Mouse (Mus musculus) layer of hippocampus, adult 8-10 months (tissue): Measurements from ENCODE around the gene Slc4a1. TPM values are rescaled to one million over a fixed set of nuclear protein-coding genes. Genes with fewer than 3 reads are reported as not detected.

ENCODE experiments used
- DNase-seq, 2 experiments: peaks; one replicate each; pipeline ENCODE4 v3.0.0; 2022; ENCODE audit warnings: low spot score in 2 of 2
- total RNA-seq, 4 experiments: library from RNA; stranded (reverse); gene quantifications; 2 replicates each; pipeline ENCODE4 v1.2.4; 2022

Gene Slc4a1
- total RNA-seq, 4 experiments from 2014 or later, result 0.10 to 0.11 TPM; not detected in 2

- no peak for DNase-seq
Observed at GRCm38 (mm10) chr11:102375196-102376173, 9.5 kb upstream of the Slc4a1 start.

GRCm38 (mm10) chr11:102374108-102374725 lies 8.2 kb upstream of the Slc4a1 start:
- DNase-seq, result no peak

GRCm38 (mm10) chr11:102373646-102374045 lies 7.6 kb upstream of the Slc4a1 start:
- DNase-seq, result no peak

GRCm38 (mm10) chr11:102372936-102373335 lies 6.9 kb upstream of the Slc4a1 start:
- DNase-seq, result no peak

- no peak for DNase-seq
Observed at GRCm38 (mm10) chr11:102371926-102372685, 6.1 kb upstream of the Slc4a1 start.

GRCm38 (mm10) chr11:102370285-102370684 lies 4.3 kb upstream of the Slc4a1 start:
- no peak for DNase-seq

- DNase-seq, result no peak
Observed at GRCm38 (mm10) chr11:102369263-102369662, 3.3 kb upstream of the Slc4a1 start.

GRCm38 (mm10) chr11:102368347-102368746 lies 2.3 kb upstream of the Slc4a1 start:
- DNase-seq, result no peak

GRCm38 (mm10) chr11:102367504-102368280 lies 1.7 kb upstream of the Slc4a1 start:
- DNase-seq, result no peak

GRCm38 (mm10) chr11:102365699-102366098 lies 304 bp downstream of the Slc4a1 start:
- no peak for DNase-seq

- no peak for DNase-seq
Observed at GRCm38 (mm10) chr11:102364570-102365371, 1.2 kb downstream of the Slc4a1 start.

- DNase-seq, result no peak
Observed at GRCm38 (mm10) chr11:102363623-102364022, 2.4 kb downstream of the Slc4a1 start.

- DNase-seq, result no peak
Observed at GRCm38 (mm10) chr11:102361776-102362495, 4.1 kb downstream of the Slc4a1 start.

- no peak for DNase-seq
Observed at GRCm38 (mm10) chr11:102358365-102358764, 7.6 kb downstream of the Slc4a1 start.

GRCm38 (mm10) chr11:102356636-102357350 lies 9.2 kb downstream of the Slc4a1 start:
- DNase-seq, result no peak

- no peak for DNase-seq
Observed at GRCm38 (mm10) chr11:102356190-102356589, 9.8 kb downstream of the Slc4a1 start.

GRCm38 (mm10) chr11:102355501-102355900 lies 10.5 kb downstream of the Slc4a1 start:
- DNase-seq, result no peak

GRCm38 (mm10) chr11:102353021-102353431 lies 13.0 kb downstream of the Slc4a1 start:
- no peak for DNase-seq

GRCm38 (mm10) chr11:102352378-102352777 lies 13.6 kb downstream of the Slc4a1 start:
- DNase-seq, result no peak
